Mouse (Mus musculus) olfactory bulb, adult 2 months (tissue): Measurements from ENCODE around the gene Wnt7b.

ENCODE experiments used
- CTCF ChIP-seq: fragments of 200-500 bp; IDR thresholded peaks from 2 replicates; pipeline ENCODE4 v1.5.1; 2012; ENCODE audit warnings: low read depth, mild to moderate bottlenecking, low read length, moderate library complexity; ENCODE audit not compliant: insufficient read depth
- POLR2A ChIP-seq: fragments of 200-500 bp; IDR thresholded peaks from 2 replicates; pipeline ENCODE4 v1.6.1; 2012; ENCODE audit warnings: mild to moderate bottlenecking, low read depth, low read length, moderate library complexity; ENCODE audit not compliant: insufficient read depth

GRCm38 (mm10) chr15:85507370-85508014 lies 74.8 kb downstream of the Wnt7b start:
- TF ChIP-seq POLR2A (no peak), CTCF (no peak)
